Mouse (Mus musculus): ENCODE data around the gene Pex26.

The Pex26 gene

GRCm38 (mm10) chr6:121209584-121209983, 26.1 kb downstream of the Pex26 start:
- no peak for DNase-seq (ENCODE audit: low read depth, low spot score)

GRCm38 (mm10) chr6:121210149-121210925, 26.9 kb downstream of the Pex26 start, which contains the start of gene Tuba8:
TSS of gene Tuba8 (plus strand) at chr6:121210696.
- DNase-seq (ENCODE audit: low read depth, low spot score) = peak; percentile 22

- no peak for DNase-seq (ENCODE audit: low read depth, low spot score)
Observed at GRCm38 (mm10) chr6:121210926-121211289, 27.4 kb downstream of the Pex26 start.

GRCm38 (mm10) chr6:121211743-121212142, 28.3 kb downstream of the Pex26 start:
- DNase-seq (ENCODE audit: low read depth, low spot score) = no peak

- DNase-seq (ENCODE audit: low read depth, low spot score) = no peak
Observed at GRCm38 (mm10) chr6:121212988-121213387, 29.5 kb downstream of the Pex26 start.

- DNase-seq (ENCODE audit: low read depth, low spot score) = no peak
Observed at GRCm38 (mm10) chr6:121214221-121214620, 30.8 kb downstream of the Pex26 start.

GRCm38 (mm10) chr6:121214667-121215330, 31.3 kb downstream of the Pex26 start:
- DNase-seq (ENCODE audit: low read depth, low spot score) = no peak

- DNase-seq (ENCODE audit: low read depth, low spot score) = no peak
Observed at GRCm38 (mm10) chr6:121215336-121215735, 31.9 kb downstream of the Pex26 start.

GRCm38 (mm10) chr6:121215896-121216295, 32.4 kb downstream of the Pex26 start:
- no peak for DNase-seq (ENCODE audit: low read depth, low spot score)

- DNase-seq (ENCODE audit: low read depth, low spot score) = no peak
Observed at GRCm38 (mm10) chr6:121216589-121217255, 33.3 kb downstream of the Pex26 start.

- DNase-seq (ENCODE audit: low read depth, low spot score) = no peak
Observed at GRCm38 (mm10) chr6:121218002-121218401, 34.5 kb downstream of the Pex26 start.

GRCm38 (mm10) chr6:121219406-121219805, 35.9 kb downstream of the Pex26 start:
- DNase-seq (ENCODE audit: low read depth, low spot score) = no peak

- DNase-seq (ENCODE audit: low read depth, low spot score) = no peak
Observed at GRCm38 (mm10) chr6:121220181-121220580, 36.7 kb downstream of the Pex26 start.

GRCm38 (mm10) chr6:121221876-121222597, 38.6 kb downstream of the Pex26 start:
- no peak for DNase-seq (ENCODE audit: low read depth, low spot score)

- no peak for DNase-seq (ENCODE audit: low read depth, low spot score)
Observed at GRCm38 (mm10) chr6:121223001-121223400, 39.5 kb downstream of the Pex26 start.

GRCm38 (mm10) chr6:121224067-121224466, 40.6 kb downstream of the Pex26 start:
- no peak for DNase-seq (ENCODE audit: low read depth, low spot score)

- DNase-seq (ENCODE audit: low read depth, low spot score) = no peak
Observed at GRCm38 (mm10) chr6:121224993-121225392, 41.5 kb downstream of the Pex26 start.

GRCm38 (mm10) chr6:121226043-121226442, 42.6 kb downstream of the Pex26 start:
- DNase-seq (ENCODE audit: low read depth, low spot score) = no peak

- DNase-seq (ENCODE audit: low read depth, low spot score) = no peak
Observed at GRCm38 (mm10) chr6:121226744-121227143, 43.3 kb downstream of the Pex26 start.

GRCm38 (mm10) chr6:121228421-121228820, 45.0 kb downstream of the Pex26 start:
- DNase-seq (ENCODE audit: low read depth, low spot score) = no peak

- DNase-seq (ENCODE audit: low read depth, low spot score) = no peak
Observed at GRCm38 (mm10) chr6:121232652-121233051, 49.2 kb downstream of the Pex26 start.

- no peak for DNase-seq (ENCODE audit: low read depth, low spot score)
Observed at GRCm38 (mm10) chr6:121236386-121236785, 52.9 kb downstream of the Pex26 start.

All from retina, adult 2 months (tissue).